In the genomic region with DNA sequence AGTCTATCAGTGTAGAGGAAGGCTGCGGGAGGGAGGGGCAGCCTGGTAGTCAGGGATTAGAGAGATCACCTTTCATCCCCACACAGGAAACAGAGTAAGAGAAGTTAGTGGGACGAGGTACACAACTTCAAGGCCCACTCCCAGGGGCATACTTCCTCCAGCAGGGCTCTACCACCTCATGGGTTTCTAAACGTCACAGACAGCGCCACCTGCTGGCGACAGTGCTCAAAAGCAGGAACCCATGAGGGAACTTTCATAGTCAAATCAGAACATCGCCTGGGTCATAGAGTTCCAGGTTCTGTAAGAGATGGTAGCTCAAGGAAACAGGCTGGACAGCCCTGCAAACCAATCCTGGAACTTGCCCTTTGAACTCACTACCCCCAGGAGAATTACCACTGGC, we compare ENCODE assay signal across 8 mouse cellular contexts. TPM values are rescaled to one million over a fixed set of nuclear protein-coding genes. Genes with fewer than 3 reads are reported as not detected.
DNase-seq lines count a peak whose midpoint lies in the region; ATAC-seq lines count a peak whose summit lies in the region.

No protein-coding gene starts in this region.

- DNase-seq in forebrain, embryonic 14.5 days (ENCODE audit: low spot score): peak; percentile 19
- peak; percentile 33 for DNase-seq in right cerebral cortex, postnatal 14 days
- no peak for DNase-seq in right cerebral cortex, postnatal 25 days
- DNase-seq in forelimb bud, embryonic 11.5 days (ENCODE audit: low read depth, low spot score): peak; percentile 21
- peak; percentile 39 for DNase-seq in splenic B cell, adult 2 months (ENCODE audit: low read depth, low spot score)
- DNase-seq in urinary bladder, adult 2 months (ENCODE audit: low spot score): no peak

- WGBS in forebrain, embryonic 14.5 days: 47% methylated on average over 6 of the region's 6 CpGs
- 50% methylated on average over 6 of the region's 6 CpGs for WGBS in forebrain, embryonic 13.5 days
- WGBS in intestine, embryonic 15.5 days: 46% methylated on average over 6 of the region's 6 CpGs

- H3K4me2 ChIP-seq in forebrain, embryonic 14.5 days (ENCODE audit: low read length): no peak overlapping the region
- H3K4me2 ChIP-seq in forebrain, embryonic 13.5 days: no peak overlapping the region
- H3K4me2 ChIP-seq in intestine, embryonic 15.5 days (replicated peaks): no peak overlapping the region

- no peak overlapping the region for H3K9ac ChIP-seq in forebrain, embryonic 14.5 days (ENCODE audit: low read length)
- no peak overlapping the region for H3K9ac ChIP-seq in forebrain, embryonic 13.5 days
- H3K9ac ChIP-seq in intestine, embryonic 15.5 days: no peak overlapping the region

- no peaks in the 10 kb centered on the region for H3K9me3 ChIP-seq in forebrain, embryonic 14.5 days (replicated peaks; ENCODE audit: control insufficient read depth, low read length)
- no peaks in the 10 kb centered on the region for H3K9me3 ChIP-seq in forebrain, embryonic 13.5 days (replicated peaks)
- no peaks in the 10 kb centered on the region for H3K9me3 ChIP-seq in intestine, embryonic 15.5 days

- no peaks in the 10 kb centered on the region for H3K4me1 ChIP-seq in forebrain, embryonic 14.5 days (ENCODE audit: control insufficient read depth, insufficient read depth, low read length)
- H3K4me1 ChIP-seq in forebrain, embryonic 13.5 days: no peaks in the 10 kb centered on the region
- no peaks in the 10 kb centered on the region for H3K4me1 ChIP-seq in intestine, embryonic 15.5 days (replicated peaks)

- no peak overlapping the region for H3K27ac ChIP-seq in forebrain, embryonic 14.5 days (ENCODE audit: low read depth, low read length)
- H3K27ac ChIP-seq in forebrain, embryonic 13.5 days: no peak overlapping the region
- H3K27ac ChIP-seq in intestine, embryonic 15.5 days: no peak overlapping the region

- no peaks in the 10 kb centered on the region for H3K36me3 ChIP-seq in forebrain, embryonic 14.5 days (ENCODE audit: control insufficient read depth, insufficient read depth, low read length)
- no peaks in the 10 kb centered on the region for H3K36me3 ChIP-seq in forebrain, embryonic 13.5 days (ENCODE audit: poor library complexity, severe bottlenecking)
- no peaks in the 10 kb centered on the region for H3K36me3 ChIP-seq in splenic B cell, adult 2 months (ENCODE audit: control insufficient read depth, insufficient read depth, low read length, poor library complexity, severe bottlenecking)
- no peaks in the 10 kb centered on the region for H3K36me3 ChIP-seq in intestine, embryonic 15.5 days

- H3K4me3 ChIP-seq in forebrain, embryonic 14.5 days (ENCODE audit: low read depth, low read length): no peak overlapping the region
- H3K4me3 ChIP-seq in forebrain, embryonic 13.5 days: no peak overlapping the region
- H3K4me3 ChIP-seq in intestine, embryonic 15.5 days (replicated peaks): no peak overlapping the region

- no peaks in the 10 kb centered on the region for H3K27me3 ChIP-seq in forebrain, embryonic 14.5 days (replicated peaks; ENCODE audit: control insufficient read depth, insufficient read depth, low read length)
- no peaks in the 10 kb centered on the region for H3K27me3 ChIP-seq in forebrain, embryonic 13.5 days
- H3K27me3 ChIP-seq in splenic B cell, adult 2 months (ENCODE audit: control insufficient read depth, insufficient read depth, low read length, poor library complexity, severe bottlenecking): no peaks in the 10 kb centered on the region
- no peaks in the 10 kb centered on the region for H3K27me3 ChIP-seq in intestine, embryonic 15.5 days (replicated peaks)

- ATAC-seq in forebrain, embryonic 14.5 days: no peak
- no peak for ATAC-seq in forebrain, embryonic 13.5 days
- ATAC-seq in intestine, embryonic 15.5 days: no peak

RNA-seq across cellular contexts. Expression of a gene that starts 6.7 kb away (rescaled TPM):
- polyA plus RNA-seq in forebrain, embryonic 14.5 days (2014; fragmentation: Nextera tagmentation; extraction: Ambion mirVana): not detected in 2 replicates
- not detected in 2 replicates for polyA plus RNA-seq in forebrain, embryonic 13.5 days (2015; fragmentation: Nextera tagmentation; extraction: Ambion mirVana)
- polyA plus RNA-seq in intestine, embryonic 15.5 days (2015; fragmentation: Nextera tagmentation; extraction: Ambion mirVana): not detected in 2 replicates
- not detected in 2 replicates for polyA plus RNA-seq in urinary bladder, adult 2 months (2012; rRNA removed)

RNA-seq across cellular contexts. Expression of a gene that starts 54.3 kb away (rescaled TPM):
- 2.6 and 2.9 TPM in 2 replicates for polyA plus RNA-seq in forebrain, embryonic 14.5 days (2014; fragmentation: Nextera tagmentation; extraction: Ambion mirVana)
- 3.5 and 4.0 TPM in 2 replicates for polyA plus RNA-seq in forebrain, embryonic 13.5 days (2015; fragmentation: Nextera tagmentation; extraction: Ambion mirVana)
- polyA plus RNA-seq in intestine, embryonic 15.5 days (2015; fragmentation: Nextera tagmentation; extraction: Ambion mirVana): 3.7 and 4.1 TPM in 2 replicates
- polyA plus RNA-seq in urinary bladder, adult 2 months (2012; rRNA removed): 66.9 and 67.9 TPM in 2 replicates

Comparison
In these comparisons a context has a peak if more than half of its experiments do, and no peak if none do; other contexts are left out.
1. DNase-seq: peak in forebrain, embryonic 14.5 days (single experiment), right cerebral cortex, postnatal 14 days (single experiment), forelimb bud, embryonic 11.5 days (single experiment) and splenic B cell, adult 2 months (single experiment); none in right cerebral cortex, postnatal 25 days (single experiment) and urinary bladder, adult 2 months (single experiment).
2. RNA of a gene that starts 54.3 kb away (polyA plus RNA-seq): 66.9 to 67.9 TPM in urinary bladder, adult 2 months; 3.7 to 4.1 TPM in intestine, embryonic 15.5 days, 3.5 to 4.0 TPM in forebrain, embryonic 13.5 days and 2.6 to 2.9 TPM in forebrain, embryonic 14.5 days; every median in the first group is over 10 times any median in the second.